In genomic region chr5:88889326-88889725, GRCm38 (mm10) we compare ENCODE assay signal across 13 mouse cellular contexts. TPM values are rescaled to one million over a fixed set of nuclear protein-coding genes. Genes with fewer than 3 reads are reported as not detected.
DNase-seq lines count a peak whose midpoint lies in the region; ATAC-seq and TF ChIP-seq lines count a peak whose summit lies in the region.
"Had no signal": no experiment of that assay in that cellular context is flagged by ENCODE, and none has a peak within 500 bp of the region (broad histone marks: within the 10 kb centered on the region; RNA-seq: fewer than 3 reads in every experiment).

No protein-coding gene starts in this region.

- no peaks in the 10 kb centered on the region for H3K36me3 ChIP-seq in hindbrain, embryonic 16.5 days (ENCODE audit: control insufficient read depth, insufficient read depth, low read length)
- H3K36me3 ChIP-seq in hindbrain, embryonic 12.5 days = no peaks in the 10 kb centered on the region
- no peaks in the 10 kb centered on the region for H3K36me3 ChIP-seq in neural tube, embryonic 13.5 days
- H3K36me3 ChIP-seq in small intestine, adult 2 months (ENCODE audit: control insufficient read depth, insufficient read depth, low read length) = 0 out of 2 replicates have a peak, but pooled peaks cover 1% of the 10 kb centered on the region

- H3K9ac ChIP-seq in hindbrain, embryonic 16.5 days (ENCODE audit: low read depth, low read length) = no peak overlapping the region
- no peak overlapping the region for H3K9ac ChIP-seq in hindbrain, embryonic 12.5 days
- H3K9ac ChIP-seq in neural tube, embryonic 13.5 days = no peak overlapping the region

- H3K27ac ChIP-seq in hindbrain, embryonic 16.5 days (ENCODE audit: low read depth, low read length) = no peak overlapping the region
- H3K27ac ChIP-seq in hindbrain, embryonic 12.5 days = no peak overlapping the region
- H3K27ac ChIP-seq in neural tube, embryonic 13.5 days (replicated peaks) = no peak overlapping the region
- peak overlapping the region; percentile 58; the same call in 1 of the 2 replicates for H3K27ac ChIP-seq in small intestine, adult 2 months (ENCODE audit: insufficient read depth, low read depth, low read length)

- no peaks in the 10 kb centered on the region for H3K27me3 ChIP-seq in hindbrain, embryonic 16.5 days (replicated peaks; ENCODE audit: control insufficient read depth, insufficient read depth, low read length)
- peaks cover 13% of the 10 kb centered on the region for H3K27me3 ChIP-seq in hindbrain, embryonic 12.5 days
- peaks cover 32% of the 10 kb centered on the region for H3K27me3 ChIP-seq in neural tube, embryonic 13.5 days
- no peaks in the 10 kb centered on the region for H3K27me3 ChIP-seq in small intestine, adult 2 months (ENCODE audit: control insufficient read depth, insufficient read depth, low read length)

- ATAC-seq in hindbrain, embryonic 16.5 days = no peak
- no peak for ATAC-seq in hindbrain, embryonic 12.5 days (ENCODE audit: low FRiP score)
- ATAC-seq in neural tube, embryonic 13.5 days (ENCODE audit: low read depth) = no peak
- no peak for ATAC-seq in megakaryocyte progenitor cell, adult 5-6 weeks (replicated peaks; ENCODE audit: poor library complexity)
- ATAC-seq: activated CD4-positive, CD25-positive, alpha-beta regulatory T cell, adult 4 months had no signal

- 30% methylated on average over 4 of the region's 4 CpGs for WGBS in hindbrain, embryonic 16.5 days
- WGBS in hindbrain, embryonic 12.5 days = 38% methylated on average over 4 of the region's 4 CpGs
- WGBS in neural tube, embryonic 13.5 days = 35% methylated on average over 4 of the region's 4 CpGs
- WGBS in small intestine, adult 2 months = 17% methylated on average over 4 of the region's 4 CpGs

- DNase-seq in cerebellum, postnatal 25 days = peak; percentile 37 to 55
- DNase-seq in cerebellum, adult 9-10 months = no peak
- no peak for DNase-seq in neural tube, embryonic 10.5 days (ENCODE audit: extremely low spot score, low spot score)
- DNase-seq: gastrocnemius, postnatal 10 days; kidney, postnatal 14 days; lung, postnatal 10 days; thymus, adult 2 months had no signal

- peak; percentile 24; the same call in 1 of the 2 replicates for TF ChIP-seq CTCF in small intestine, adult 2 months (IDR thresholded peaks at IDR 0.05; ENCODE audit: extremely low read depth, insufficient read length, insufficient replicate concordance, low read depth, low read length)

- peaks cover 11% of the 10 kb centered on the region for H3K4me1 ChIP-seq in hindbrain, embryonic 16.5 days (ENCODE audit: control insufficient read depth, insufficient read depth, low read depth, low read length)
- peaks cover 13% of the 10 kb centered on the region for H3K4me1 ChIP-seq in hindbrain, embryonic 12.5 days
- H3K4me1 ChIP-seq in neural tube, embryonic 13.5 days (replicated peaks) = peaks cover 16% of the 10 kb centered on the region
- no peaks in the 10 kb centered on the region; the same call in 1 of the 2 replicates for H3K4me1 ChIP-seq in small intestine, adult 2 months (ENCODE audit: control insufficient read depth, insufficient read depth, insufficient read length, low read length)

- no peak overlapping the region; the same call in 1 of the 2 replicates for H3K4me3 ChIP-seq in hindbrain, embryonic 16.5 days (ENCODE audit: low read length)
- no peak overlapping the region for H3K4me3 ChIP-seq in hindbrain, embryonic 12.5 days
- no peak overlapping the region for H3K4me3 ChIP-seq in neural tube, embryonic 13.5 days
- H3K4me3 ChIP-seq in small intestine, adult 2 months (ENCODE audit: low read depth, low read length) = no peak overlapping the region

- H3K4me2 ChIP-seq in hindbrain, embryonic 16.5 days (ENCODE audit: low read length) = peak overlapping the region; percentile 98
- H3K4me2 ChIP-seq in hindbrain, embryonic 12.5 days (replicated peaks) = no peak overlapping the region
- peak overlapping the region; percentile 96; the same call in 1 of the 2 replicates for H3K4me2 ChIP-seq in neural tube, embryonic 13.5 days

- TF ChIP-seq POLR2A in small intestine, adult 2 months (IDR thresholded peaks at IDR 0.05; ENCODE audit: low read depth, low read length) = no peak

- no peaks in the 10 kb centered on the region for H3K9me3 ChIP-seq in hindbrain, embryonic 16.5 days (ENCODE audit: control insufficient read depth, low read length)
- H3K9me3 ChIP-seq in hindbrain, embryonic 12.5 days (replicated peaks) = no peaks in the 10 kb centered on the region
- H3K9me3 ChIP-seq in neural tube, embryonic 13.5 days = no peaks in the 10 kb centered on the region

RNA-seq across cellular contexts. Expression of gene Slc4a4, which starts 2.7 kb away (rescaled TPM):
- 9.1 and 9.5 TPM in 2 replicates for polyA plus RNA-seq in hindbrain, embryonic 16.5 days (2015; fragmentation: Nextera tagmentation; extraction: Ambion mirVana)
- polyA plus RNA-seq in hindbrain, embryonic 12.5 days (2016; fragmentation: Nextera tagmentation; extraction: Ambion mirVana) = 2.8 and 3.2 TPM in 2 replicates
- polyA plus RNA-seq in neural tube, embryonic 13.5 days (2015; fragmentation: Nextera tagmentation; extraction: Ambion mirVana) = 5.9 and 6.2 TPM in 2 replicates
- 11.0 and 15.3 TPM in 2 replicates for polyA plus RNA-seq in small intestine, adult 2 months (2012; rRNA removed)
- not detected in 2 replicates for total RNA-seq in megakaryocyte progenitor cell, adult 5-6 weeks (2015)
- total RNA-seq in megakaryocyte progenitor cell, adult 5-6 weeks (2017) = not detected in 2 replicates

Comparison
In these comparisons a context has a peak if more than half of its experiments do, and no peak if none do; other contexts are left out.
1. DNase-seq: peak in cerebellum, postnatal 25 days (2 of 2); none in cerebellum, adult 9-10 months (single experiment) and neural tube, embryonic 10.5 days (single experiment).